Mouse (Mus musculus) liver, adult 2 months (tissue): Measurements from ENCODE around the gene Dnah2. TPM values are rescaled to one million over a fixed set of nuclear protein-coding genes. Genes with fewer than 3 reads are reported as not detected.

Experiments
- DNase-seq: peaks from one replicate; pipeline ENCODE4 v3.0.0-alpha.2; 2011; ENCODE audit warnings: low read depth, low spot score; ENCODE audit errors: extremely low read depth
- H3K27ac ChIP-seq: fragments of 200-500 bp; replicated peaks from 2 replicates; pipeline ENCODE4 v1.5.1; 2012; ENCODE audit warnings: low read depth, mild to moderate bottlenecking, control low read depth, inconsistent platforms, low read length; ENCODE audit not compliant: insufficient read depth
- H3K27me3 ChIP-seq: fragments of 200-500 bp; 2 replicates; pipeline ENCODE4 v1.6.1; 2012; ENCODE audit warnings: mild to moderate bottlenecking, moderate library complexity, low read length, inconsistent platforms; ENCODE audit not compliant: control insufficient read depth, insufficient read depth
- H3K36me3 ChIP-seq: fragments of 200-500 bp; 2 replicates; pipeline ENCODE4 v1.6.1; 2012; ENCODE audit warnings: low read length, inconsistent platforms; ENCODE audit not compliant: control insufficient read depth, insufficient read depth
- H3K4me1 ChIP-seq: fragments of 200-500 bp; 2 replicates; pipeline ENCODE4 v1.6.1; 2011; ENCODE audit warnings: low read length; ENCODE audit not compliant: control insufficient read depth, insufficient read depth
- H3K4me3 ChIP-seq: fragments of 200-500 bp; 2 replicates; pipeline ENCODE4 v1.5.1; 2011; ENCODE audit warnings: low read depth, mild to moderate bottlenecking, control low read depth, low read length, moderate library complexity; ENCODE audit not compliant: insufficient read depth
- H3K79me2 ChIP-seq: fragments of 200-500 bp; 2 replicates; pipeline ENCODE4 v1.6.1; 2012; ENCODE audit warnings: inconsistent platforms, mild to moderate bottlenecking, low read length, moderate library complexity; ENCODE audit not compliant: control insufficient read depth, insufficient read depth
- H3K9ac ChIP-seq: fragments of 200-500 bp; 2 replicates; pipeline ENCODE4 v1.6.1; 2012; ENCODE audit warnings: low read depth, mild to moderate bottlenecking, control low read depth, inconsistent platforms, low read length
- CTCF ChIP-seq: fragments of 200-500 bp; IDR thresholded peaks from 2 replicates; pipeline ENCODE4 v1.5.1; 2011; ENCODE audit warnings: low read depth, low read length, control low read depth
- POLR2A ChIP-seq: fragments of 200-500 bp; IDR thresholded peaks from 2 replicates; pipeline ENCODE4 v1.6.1; 2011; ENCODE audit warnings: low read length, control low read depth; ENCODE audit not compliant: insufficient read depth; ENCODE audit errors: extremely low read depth
- whole genome bisulfite sequencing: fragments of 180-500 bp; shearing (Covaris S2); methylation state at CpG from one replicate; pipeline ENCODE4 v1.1.7; 2018; 5-methylcytosine and 5-hydroxymethylcytosine counted together
- polyA plus RNA-seq: library from polyadenylated mRNA; depleted of rRNA; stranded (reverse); fragments of >200 nt; gene quantifications from 2 replicates; pipeline ENCODE4 v1.2.3, GENCODE M21; 2012
- total RNA-seq: library from RNA; depleted of rRNA; stranded (reverse); fragments of >200 nt; gene quantifications from 2 replicates; pipeline ENCODE4 v1.2.3, GENCODE M21; 2014

Dnah2 gene
- total and polyA plus RNA-seq, 2 experiments = 0.02 to 0.09 TPM

DNA sequence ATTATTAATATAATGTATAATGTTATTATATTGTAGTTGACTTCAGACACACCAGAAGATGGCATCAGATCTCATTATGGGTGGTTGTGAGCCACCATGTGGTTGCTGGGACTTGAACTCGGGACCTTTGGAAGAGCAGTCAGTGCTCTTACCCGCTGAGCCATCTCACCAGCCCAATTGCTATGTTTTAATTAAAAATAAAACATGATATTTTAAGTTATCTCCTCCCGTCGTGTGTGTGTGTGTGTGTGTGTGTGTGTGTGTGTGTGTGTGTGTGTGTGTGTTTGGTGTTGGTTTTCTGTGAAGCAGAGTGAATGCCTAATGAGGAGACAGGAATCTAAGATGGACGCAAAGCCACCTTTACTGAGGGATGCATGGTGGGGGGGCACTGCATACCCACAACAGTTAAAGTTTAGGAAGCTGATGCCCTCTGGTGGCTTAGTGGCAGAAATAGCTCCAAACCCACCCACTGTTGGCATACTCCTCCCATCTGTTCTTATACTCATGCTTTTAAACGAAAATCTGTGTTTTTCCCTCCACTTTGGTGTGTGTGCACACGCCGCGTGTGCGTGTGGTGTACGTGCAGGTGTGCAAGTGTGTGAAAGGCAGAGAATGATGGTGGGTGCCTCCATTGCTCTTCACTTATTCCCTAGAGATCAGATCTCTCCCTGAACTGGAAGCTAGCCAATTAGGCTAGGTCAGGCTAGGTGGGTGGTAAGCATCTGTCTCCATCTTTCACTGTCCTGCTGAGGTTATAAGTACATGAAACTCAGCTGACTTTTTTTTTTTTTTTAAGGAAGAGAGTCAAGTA lies 116.9 kb downstream of the Dnah2 start:
- H3K36me3 ChIP-seq = no peaks in the 10 kb centered on the region
- 32% methylated on average over 11 of the region's 11 CpGs for WGBS
- H3K4me1 ChIP-seq = peaks cover 2% of the 10 kb centered on the region; the same call in 1 of the 2 replicates
- H3K79me2 ChIP-seq = no peaks in the 10 kb centered on the region
- TF ChIP-seq CTCF (peak; percentile 69), POLR2A (no peak)
- no peak overlapping the region for H3K9ac ChIP-seq
- H3K27ac ChIP-seq = no peak overlapping the region
- peak; percentile 56 for DNase-seq
- no peaks in the 10 kb centered on the region for H3K27me3 ChIP-seq
- H3K4me3 ChIP-seq = no peak overlapping the region

DNA sequence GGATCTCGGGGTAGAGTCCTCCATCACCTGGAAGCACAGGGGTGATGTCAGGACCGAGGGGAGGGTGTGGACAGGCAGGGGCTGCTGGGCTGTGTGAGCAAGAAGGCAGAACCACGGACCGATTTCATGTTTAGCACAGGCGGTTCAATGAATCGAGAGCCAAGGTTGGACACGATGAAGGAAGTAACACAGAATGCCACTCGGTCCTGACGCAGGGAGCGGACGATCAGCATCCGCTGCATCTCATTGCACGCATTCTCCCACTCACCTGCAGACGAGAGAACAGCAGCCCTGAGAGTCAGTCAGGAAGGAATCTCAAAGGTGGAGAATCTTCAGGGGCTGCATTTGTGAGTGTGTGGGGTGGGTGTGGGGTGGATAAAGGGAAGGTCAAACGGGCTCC lies 118.3 kb downstream of the Dnah2 start:
- no peak for DNase-seq
- TF ChIP-seq POLR2A (no peak), CTCF (no peak)
- Histone ChIP-seq H3K9ac (no peak overlapping the region), H3K36me3 (no peaks in the 10 kb centered on the region), H3K27me3 (no peaks in the 10 kb centered on the region), H3K27ac (no peak overlapping the region), H3K4me3 (no peak overlapping the region), H3K79me2 (no peaks in the 10 kb centered on the region), H3K4me1 (peaks cover 2% of the 10 kb centered on the region; the same call in 1 of the 2 replicates)
- 94% methylated on average over 15 of the region's 15 CpGs for WGBS

DNA sequence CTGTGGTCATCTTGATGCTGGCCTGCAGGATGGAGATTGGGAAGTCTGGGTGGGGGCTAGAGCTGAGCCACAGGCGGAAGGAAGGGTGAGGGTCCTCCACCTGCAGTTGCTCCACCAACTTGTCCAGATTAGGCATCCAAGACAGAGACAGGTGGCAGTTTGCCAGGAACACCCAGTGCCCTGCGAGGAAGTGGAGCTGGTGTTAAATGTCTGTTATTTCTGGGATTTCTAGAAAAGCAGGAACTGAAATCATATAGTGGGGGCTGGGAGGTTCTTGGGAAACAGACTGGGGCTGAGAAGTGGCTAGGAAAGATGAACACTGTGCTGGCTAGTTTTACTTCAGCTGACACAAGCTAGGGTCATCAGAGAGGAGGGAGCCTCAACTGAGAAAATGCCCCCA lies 119.6 kb downstream of the Dnah2 start:
- H3K27ac ChIP-seq = peak overlapping the region; percentile 31; the same call in 1 of the 2 replicates
- DNase-seq = peak; percentile 31

DNA sequence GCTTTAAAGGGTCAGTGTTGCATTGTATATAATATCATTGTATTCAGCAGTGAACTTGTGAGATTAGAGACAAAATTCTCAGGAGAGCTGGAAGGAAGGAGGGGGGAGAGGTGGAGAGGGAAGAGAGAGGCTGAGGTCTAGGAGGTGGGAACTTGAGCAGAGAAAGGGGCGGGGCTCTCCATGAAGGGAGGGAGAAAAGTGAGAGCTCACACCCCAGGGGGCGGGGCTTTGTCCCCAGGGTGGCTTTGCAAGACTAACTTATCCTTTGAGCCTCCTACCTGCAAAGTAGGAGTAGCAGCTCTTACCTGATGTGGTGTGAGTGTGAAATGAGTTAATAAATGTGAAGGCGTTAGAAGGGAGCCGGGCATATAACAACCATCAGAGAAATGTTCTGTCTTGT lies 120.2 kb downstream of the Dnah2 start:
- Histone ChIP-seq H3K79me2 (no peaks in the 10 kb centered on the region), H3K4me1 (peaks cover 2% of the 10 kb centered on the region; the same call in 1 of the 2 replicates), H3K36me3 (no peaks in the 10 kb centered on the region), H3K4me3 (no peak overlapping the region), H3K9ac (no peak overlapping the region), H3K27me3 (no peaks in the 10 kb centered on the region), H3K27ac (no peak overlapping the region)
- no peak for TF ChIP-seq CTCF
- TF ChIP-seq POLR2A = no peak
- DNase-seq = peak; percentile 62
- 31% methylated on average over 4 of the region's 4 CpGs for WGBS

More for the DNA sequence above, 119.6 kb downstream of the Dnah2 start:
- no peak for TF ChIP-seq POLR2A
- TF ChIP-seq CTCF = no peak
- Histone ChIP-seq H3K4me3 (no peak overlapping the region), H3K36me3 (no peaks in the 10 kb centered on the region), H3K9ac (no peak overlapping the region), H3K4me1 (peaks cover 2% of the 10 kb centered on the region; the same call in 1 of the 2 replicates), H3K27me3 (no peaks in the 10 kb centered on the region), H3K79me2 (no peaks in the 10 kb centered on the region)
- WGBS = 54% methylated on average over 2 of the region's 2 CpGs

DNA sequence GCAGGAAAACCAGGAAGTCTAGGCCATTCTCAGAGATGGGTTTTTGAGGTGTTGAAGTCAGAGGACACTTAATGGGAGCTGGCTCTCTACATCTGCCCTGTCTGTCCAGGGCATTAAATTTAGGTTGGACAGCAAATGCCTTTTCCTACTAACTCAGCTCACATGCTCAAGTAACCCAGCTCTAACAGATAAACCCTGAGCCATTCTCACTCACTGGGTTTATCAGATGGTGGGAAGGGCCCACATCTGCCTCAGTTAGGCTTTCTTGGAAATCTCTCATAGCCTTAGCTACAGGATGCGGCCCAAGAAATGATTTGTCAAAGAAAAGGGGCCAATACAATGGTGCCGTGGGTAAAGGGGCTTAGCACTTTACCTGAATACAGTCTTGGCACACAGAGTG lies 122.7 kb downstream of the Dnah2 start:
- DNase-seq = no peak
- Histone ChIP-seq H3K27me3 (no peaks in the 10 kb centered on the region), H3K27ac (no peak overlapping the region), H3K4me3 (no peak overlapping the region), H3K36me3 (no peaks in the 10 kb centered on the region), H3K9ac (no peak overlapping the region), H3K4me1 (no peaks in the 10 kb centered on the region), H3K79me2 (no peaks in the 10 kb centered on the region)
- WGBS = 89% methylated on average over 2 of the region's 2 CpGs
- no peak for TF ChIP-seq CTCF
- TF ChIP-seq POLR2A = no peak

DNA sequence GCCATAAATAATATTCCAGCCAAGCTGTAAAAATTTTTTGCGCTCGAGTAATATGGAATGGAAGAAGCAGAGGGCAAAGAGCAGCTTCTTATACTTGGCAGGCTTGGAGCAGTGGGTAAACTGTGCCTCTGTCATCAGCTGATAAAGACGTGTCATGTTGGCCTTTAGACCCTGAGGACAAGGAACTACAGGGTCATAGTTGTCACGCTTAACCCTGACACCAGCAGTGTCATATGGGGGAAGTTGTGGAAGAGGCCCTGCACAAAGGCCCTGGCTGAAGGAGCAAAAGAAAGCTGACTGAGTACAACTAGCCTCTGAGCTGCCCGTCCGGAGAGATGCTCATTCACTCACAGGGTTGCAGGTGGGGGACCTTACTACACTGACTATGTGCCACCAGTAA lies 125.0 kb downstream of the Dnah2 start:
- H3K4me3 ChIP-seq = no peak overlapping the region
- 53% methylated on average over 6 of the region's 6 CpGs for WGBS
- no peaks in the 10 kb centered on the region for H3K36me3 ChIP-seq
- H3K9ac ChIP-seq = no peak overlapping the region
- H3K79me2 ChIP-seq = no peaks in the 10 kb centered on the region
- peaks cover 4% of the 10 kb centered on the region for H3K4me1 ChIP-seq
- no peak overlapping the region for H3K27ac ChIP-seq
- DNase-seq = no peak
- H3K27me3 ChIP-seq = no peaks in the 10 kb centered on the region
- TF ChIP-seq CTCF = no peak
- TF ChIP-seq POLR2A = no peak
